Mouse (Mus musculus) liver, adult 2 months (tissue): Measurements from ENCODE around the gene Tenm2.

Experiments used
- CTCF ChIP-seq: fragments of 200-500 bp; IDR thresholded peaks from 2 replicates; pipeline ENCODE4 v1.5.1; 2011; ENCODE audit warnings: low read depth, low read length, control low read depth
- POLR2A ChIP-seq: fragments of 200-500 bp; IDR thresholded peaks from 2 replicates; pipeline ENCODE4 v1.6.1; 2011; ENCODE audit warnings: low read length, control low read depth; ENCODE audit not compliant: insufficient read depth; ENCODE audit errors: extremely low read depth

DNA sequence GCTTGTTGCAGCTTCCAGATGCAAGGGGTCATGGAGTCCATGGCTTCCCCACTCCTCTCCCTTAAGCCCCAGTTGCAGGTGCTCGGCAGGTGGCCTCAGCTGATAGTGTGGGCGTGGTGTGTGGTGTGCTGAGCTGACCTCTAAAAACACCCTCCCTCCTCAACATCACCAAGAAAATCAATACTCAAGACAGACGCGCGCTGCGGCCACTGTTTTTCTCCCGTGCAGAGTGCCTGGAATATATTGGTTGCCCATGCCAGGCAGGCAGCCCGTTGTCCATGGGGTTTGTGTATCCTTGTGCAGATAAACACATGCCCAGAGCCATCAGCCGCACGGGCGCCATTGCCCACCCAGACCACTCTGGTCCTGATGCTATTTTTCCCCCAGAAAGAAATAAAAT lies 1007.1 kb downstream of the Tenm2 start:
- TF ChIP-seq POLR2A (no peak), CTCF (no peak)
